Mouse (Mus musculus) heart, adult 2 months (tissue): ENCODE data around the gene Tbc1d4. TPM values are rescaled to one million over a fixed set of nuclear protein-coding genes. Genes with fewer than 3 reads are reported as not detected.

Source experiments
- DNase-seq, 2 experiments: peaks; one replicate each; pipeline ENCODE4 v3.0.0; 2021
- H3K27ac ChIP-seq: fragments of 200-600 bp; 2 replicates; pipeline ENCODE4 v1.8.1; 2022
- H3K27me3 ChIP-seq: fragments of 200-500 bp; 2 replicates; pipeline ENCODE4 v1.6.1; 2012; ENCODE audit warnings: mild to moderate bottlenecking, low read length, inconsistent platforms, mixed read lengths; ENCODE audit not compliant: control insufficient read depth, insufficient read depth
- H3K36me3 ChIP-seq: fragments of 200-500 bp; 2 replicates; pipeline ENCODE4 v1.6.1; 2012; ENCODE audit warnings: low read length, inconsistent platforms; ENCODE audit not compliant: control insufficient read depth, insufficient read depth
- H3K4me1 ChIP-seq: fragments of 200-500 bp; 2 replicates; pipeline ENCODE4 v1.6.1; 2011; ENCODE audit warnings: low read length; ENCODE audit not compliant: control insufficient read depth, insufficient read depth
- H3K4me3 ChIP-seq: fragments of 200-600 bp; 2 replicates; pipeline ENCODE4 v1.8.1; 2022
- H3K79me2 ChIP-seq: fragments of 200-500 bp; replicated peaks from 2 replicates; pipeline ENCODE4 v1.6.1; 2012; ENCODE audit warnings: mild to moderate bottlenecking, inconsistent platforms, low read length, moderate library complexity, mixed read lengths; ENCODE audit not compliant: control insufficient read depth, insufficient read depth
- H3K9ac ChIP-seq: fragments of 200-500 bp; 2 replicates; pipeline ENCODE4 v1.6.1; 2012; ENCODE audit warnings: low read depth, mild to moderate bottlenecking, control low read depth, inconsistent platforms, low read length, mixed read lengths
- CTCF ChIP-seq: fragments of 200-600 bp; IDR thresholded peaks from 2 replicates; pipeline ENCODE4 v1.8.1; 2022; ENCODE audit warnings: antibody characterized with exemption, mild to moderate bottlenecking, moderate library complexity
- EP300 ChIP-seq: fragments of 200-500 bp; IDR thresholded peaks from 2 replicates; pipeline ENCODE4 v1.6.1; 2011; ENCODE audit warnings: low read depth, low read length, control low read depth; ENCODE audit not compliant: insufficient read depth
- POLR2A ChIP-seq: fragments of 200-500 bp; IDR thresholded peaks from 2 replicates; pipeline ENCODE4 v1.6.1; 2011; ENCODE audit warnings: mild to moderate bottlenecking, low read depth, low read length, control low read depth; ENCODE audit not compliant: insufficient read depth
- WGBS: fragments of 180-500 bp; shearing (Covaris S2); methylation state at CpG from one replicate; pipeline ENCODE4 v1.1.7; 2018; 5-methylcytosine and 5-hydroxymethylcytosine counted together
- intact Hi-C: fragments of 180-260 bp; cut with DNase I; formaldehyde crosslinking; loops from one replicate; pipeline ENCODE4 v1.15.1; 2025
- polyA plus RNA-seq: library from polyadenylated mRNA; depleted of rRNA; stranded (reverse); fragments of >200 nt; gene quantifications from 2 replicates; pipeline ENCODE4 v1.2.3, GENCODE M21; 2012
- total RNA-seq, 2 experiments: library from RNA; stranded (reverse); gene quantifications; 2 replicates each; pipeline ENCODE4 v1.2.3; 2021

Gene Tbc1d4
- total and polyA plus RNA-seq, 3 experiments, result 33.2 to 90.6 (median 84.1) TPM

GRCm38 (mm10) chr14:101483230-101483629 lies 125.8 kb downstream of the Tbc1d4 start:
- H3K9ac ChIP-seq, result peak overlapping the region; percentile 39; the same call in 1 of the 2 replicates
- H3K79me2 ChIP-seq, result no peaks in the 10 kb centered on the region
- 42% methylated on average over 4 of the region's 4 CpGs for WGBS
- H3K27ac ChIP-seq, result peak overlapping the region; percentile 78
- peaks cover 3% of the 10 kb centered on the region; the same call in 1 of the 2 replicates for H3K4me1 ChIP-seq
- no peak overlapping the region for H3K4me3 ChIP-seq
- TF ChIP-seq EP300, result 0 out of 2 replicates have a peak, but pooled peaks have one; percentile 67
- no peak for TF ChIP-seq CTCF
- TF ChIP-seq POLR2A, result no peak
- intact Hi-C loops, result no loop called here
- H3K27me3 ChIP-seq, result no peaks in the 10 kb centered on the region
- H3K36me3 ChIP-seq, result peaks cover 8% of the 10 kb centered on the region
- DNase-seq, result peak in 1 of 2 experiments; percentile 55

- H3K4me3 ChIP-seq, result no peak overlapping the region
- whole genome bisulfite sequencing, result 40% methylated on average over 4 of the region's 4 CpGs
- no peak for DNase-seq
Observed at GRCm38 (mm10) chr14:101482270-101482669, 126.7 kb downstream of the Tbc1d4 start.

GRCm38 (mm10) chr14:101481165-101481564 lies 127.8 kb downstream of the Tbc1d4 start:
- WGBS, result 84% methylated on average over 7 of the region's 7 CpGs

More at GRCm38 (mm10) chr14:101482270-101482669, 126.7 kb downstream of the Tbc1d4 start:
- Histone ChIP-seq H3K4me1 (peaks cover 3% of the 10 kb centered on the region; the same call in 1 of the 2 replicates), H3K36me3 (peaks cover 8% of the 10 kb centered on the region), H3K9ac (no peak overlapping the region), H3K27ac (peak overlapping the region; percentile 70), H3K79me2 (no peaks in the 10 kb centered on the region), H3K27me3 (no peaks in the 10 kb centered on the region)
- no peak for TF ChIP-seq EP300
- TF ChIP-seq CTCF, result peak; percentile 84
- no peak for TF ChIP-seq POLR2A
- intact Hi-C loops, result no loop called here

GRCm38 (mm10) chr14:101480541-101480940 lies 128.4 kb downstream of the Tbc1d4 start:
- TF ChIP-seq POLR2A (no peak), CTCF (no peak), EP300 (no peak)

More at GRCm38 (mm10) chr14:101481165-101481564, 127.8 kb downstream of the Tbc1d4 start:
- Histone ChIP-seq H3K9ac (no peak overlapping the region), H3K27me3 (no peaks in the 10 kb centered on the region), H3K27ac (no peak overlapping the region), H3K36me3 (peaks cover 8% of the 10 kb centered on the region), H3K79me2 (no peaks in the 10 kb centered on the region), H3K4me1 (peaks cover 3% of the 10 kb centered on the region; the same call in 1 of the 2 replicates), H3K4me3 (no peak overlapping the region)
- no peak for DNase-seq
- TF ChIP-seq POLR2A, result no peak
- no peak for TF ChIP-seq CTCF
- no peak for TF ChIP-seq EP300
- intact Hi-C loops, result no loop called here

GRCm38 (mm10) chr14:101477827-101478220 lies 131.2 kb downstream of the Tbc1d4 start:
- H3K27ac ChIP-seq, result no peak overlapping the region
- TF ChIP-seq CTCF (no peak), POLR2A (no peak), EP300 (no peak)
- WGBS, result 63% methylated on average over 5 of the region's 5 CpGs
- H3K27me3 ChIP-seq, result no peaks in the 10 kb centered on the region
- no peak overlapping the region for H3K9ac ChIP-seq
- intact Hi-C loops, result no loop called here
- no peaks in the 10 kb centered on the region for H3K79me2 ChIP-seq
- no peak overlapping the region for H3K4me3 ChIP-seq
- H3K36me3 ChIP-seq, result peaks cover 2% of the 10 kb centered on the region
- no peak for DNase-seq
- peaks cover 3% of the 10 kb centered on the region; the same call in 1 of the 2 replicates for H3K4me1 ChIP-seq

More at GRCm38 (mm10) chr14:101480541-101480940, 128.4 kb downstream of the Tbc1d4 start:
- H3K36me3 ChIP-seq, result peaks cover 8% of the 10 kb centered on the region
- H3K27ac ChIP-seq, result no peak overlapping the region
- no peak for DNase-seq
- WGBS, result 89% methylated on average over 7 of the region's 7 CpGs
- no peaks in the 10 kb centered on the region for H3K79me2 ChIP-seq
- H3K27me3 ChIP-seq, result no peaks in the 10 kb centered on the region
- no peak overlapping the region for H3K9ac ChIP-seq
- H3K4me3 ChIP-seq, result no peak overlapping the region
- peaks cover 3% of the 10 kb centered on the region; the same call in 1 of the 2 replicates for H3K4me1 ChIP-seq
- intact Hi-C loops, result no loop called here

- no peaks in the 10 kb centered on the region for H3K79me2 ChIP-seq
- H3K27ac ChIP-seq, result no peak overlapping the region
- no peak overlapping the region for H3K9ac ChIP-seq
- no peak for TF ChIP-seq POLR2A
- TF ChIP-seq EP300, result no peak
- no peak for TF ChIP-seq CTCF
- H3K4me1 ChIP-seq, result no peaks in the 10 kb centered on the region
- H3K4me3 ChIP-seq, result no peak overlapping the region
- DNase-seq, result no peak
- no peaks in the 10 kb centered on the region; the same call in 1 of the 2 replicates for H3K36me3 ChIP-seq
- intact Hi-C loops, result no loop called here
- H3K27me3 ChIP-seq, result no peaks in the 10 kb centered on the region
- 71% methylated on average over 20 of the region's 20 CpGs for WGBS
Observed at GRCm38 (mm10) chr14:101477081-101477826, 131.7 kb downstream of the Tbc1d4 start.
